Mouse (Mus musculus) hindbrain, embryonic 10.5 days (tissue): ENCODE results near the gene Prss56. TPM values are rescaled to one million over a fixed set of nuclear protein-coding genes. Genes with fewer than 3 reads are reported as not detected.

Experiments
- DNase-seq: peaks from one replicate; pipeline ENCODE4 v3.0.0-alpha.2; 2017; ENCODE audit warnings: low spot score
- H3K27ac ChIP-seq: fragments of 300-500 bp; sonication (generic); 2 replicates; pipeline ENCODE4 v1.5.1; 2016; ENCODE audit warnings: mild to moderate bottlenecking, moderate library complexity
- H3K27me3 ChIP-seq: fragments of 300-500 bp; sonication (generic); 2 replicates; pipeline ENCODE4 v1.6.1; 2016; ENCODE audit warnings: mild to moderate bottlenecking; ENCODE audit not compliant: poor library complexity, insufficient read depth, severe bottlenecking
- H3K36me3 ChIP-seq: fragments of 300-500 bp; sonication (generic); 2 replicates; pipeline ENCODE4 v1.6.1; 2016; ENCODE audit warnings: mild to moderate bottlenecking, moderate library complexity
- H3K4me1 ChIP-seq: fragments of 300-500 bp; sonication (generic); replicated peaks from 2 replicates; pipeline ENCODE4 v1.6.1; 2016; ENCODE audit warnings: mild to moderate bottlenecking
- H3K4me3 ChIP-seq: fragments of 300-500 bp; sonication (generic); 2 replicates; pipeline ENCODE4 v1.5.1; 2016; ENCODE audit warnings: mild to moderate bottlenecking, moderate library complexity
- H3K9me3 ChIP-seq: fragments of 300-500 bp; sonication (generic); 2 replicates; pipeline ENCODE4 v1.6.1; 2016; ENCODE audit warnings: mild to moderate bottlenecking, moderate library complexity
- WGBS: fragments of 180-500 bp; shearing (Covaris S2); methylation state at CpG from one replicate; pipeline ENCODE4 v1.1.7; 2016; 5-methylcytosine and 5-hydroxymethylcytosine counted together
- polyA plus RNA-seq: library from polyadenylated mRNA; unstranded; fragments of >200 nt; fragmentation: Nextera tagmentation; extraction: Ambion mirVana; gene quantifications from 2 replicates; pipeline ENCODE4 v1.2.1, GENCODE M21; 2016

Prss56 gene
- polyA plus RNA-seq, 1 experiment from 2014 or later, result 0.34 TPM

DNA sequence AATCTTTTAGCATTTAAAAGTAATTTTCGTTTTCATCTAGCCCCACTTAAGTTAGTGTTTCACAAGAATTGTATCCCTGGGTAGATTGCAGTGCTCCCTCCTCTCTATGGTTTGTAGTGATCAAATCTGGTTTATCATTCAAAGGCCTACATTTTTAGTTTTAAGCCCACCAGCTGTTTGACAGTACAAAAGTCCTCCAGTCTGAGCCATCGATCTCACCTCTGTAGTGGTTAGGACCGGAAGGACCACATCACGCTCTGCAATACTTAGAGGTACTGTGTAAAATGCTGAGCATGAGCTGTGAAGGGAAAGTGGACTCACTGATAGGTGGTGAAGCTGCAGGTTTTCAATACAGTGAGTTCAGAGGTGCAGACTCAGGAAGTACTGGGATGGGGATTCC lies 31.6 kb downstream of the Prss56 start:
- Histone ChIP-seq H3K4me3 (peak overlapping the region; percentile 75), H3K27ac (peak overlapping the region; percentile 99), H3K36me3 (peaks cover 30% of the 10 kb centered on the region), H3K27me3 (no peaks in the 10 kb centered on the region), H3K4me1 (peaks cover 32% of the 10 kb centered on the region), H3K9me3 (no peaks in the 10 kb centered on the region)
- DNase-seq, result no peak
- 47% methylated on average over 4 of the region's 4 CpGs for WGBS

DNA sequence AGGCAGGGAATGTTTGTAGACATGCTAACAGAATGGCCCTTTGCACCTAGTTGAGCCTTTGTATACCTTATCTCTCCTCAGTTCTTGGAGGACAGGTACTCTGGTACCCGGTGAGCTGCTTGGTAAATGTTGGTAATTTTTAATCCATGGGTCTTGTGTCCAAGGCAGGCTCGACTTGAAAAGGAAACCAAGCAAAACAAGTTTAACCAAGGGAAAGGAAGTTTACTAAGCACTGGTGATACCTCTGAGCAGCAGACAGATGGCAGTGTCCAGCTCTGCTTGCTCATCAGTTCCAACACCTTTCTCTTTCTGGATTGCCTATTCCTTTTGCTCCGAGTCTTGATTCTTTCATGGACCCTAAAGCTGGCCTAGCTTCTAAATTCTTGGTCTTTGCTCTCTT lies 34.8 kb downstream of the Prss56 start:
- no peak for DNase-seq
- 72% methylated on average over 3 of the region's 3 CpGs for WGBS
- H3K4me3 ChIP-seq, result no peak overlapping the region
- no peaks in the 10 kb centered on the region for H3K9me3 ChIP-seq
- H3K4me1 ChIP-seq, result peaks cover 30% of the 10 kb centered on the region
- peaks cover 62% of the 10 kb centered on the region for H3K36me3 ChIP-seq
- H3K27ac ChIP-seq, result no peak overlapping the region
- H3K27me3 ChIP-seq, result no peaks in the 10 kb centered on the region

DNA sequence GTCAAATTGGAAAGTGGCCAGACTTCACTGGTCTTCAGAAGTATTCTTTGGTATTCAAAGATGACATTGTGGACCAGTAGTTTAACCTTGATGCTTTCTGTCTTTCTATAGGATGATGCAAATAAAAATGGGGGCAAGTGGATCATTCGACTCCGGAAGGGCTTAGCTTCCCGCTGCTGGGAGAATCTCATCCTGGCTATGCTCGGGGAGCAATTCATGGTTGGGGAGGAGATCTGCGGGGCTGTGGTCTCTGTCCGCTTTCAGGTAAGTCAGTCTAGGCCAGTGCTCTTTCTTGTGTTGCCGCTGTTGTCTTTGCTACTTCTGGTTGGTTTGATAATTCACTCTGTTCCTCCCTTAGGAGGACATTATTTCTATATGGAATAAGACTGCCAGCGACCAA lies 42.6 kb downstream of the Prss56 start:
- no peaks in the 10 kb centered on the region for H3K4me1 ChIP-seq
- no peak for DNase-seq
- no peaks in the 10 kb centered on the region for H3K27me3 ChIP-seq
- no peaks in the 10 kb centered on the region for H3K9me3 ChIP-seq
- peaks cover 100% of the 10 kb centered on the region for H3K36me3 ChIP-seq
- no peak overlapping the region for H3K4me3 ChIP-seq
- 96% methylated on average over 8 of the region's 8 CpGs for WGBS
- no peak overlapping the region for H3K27ac ChIP-seq

DNA sequence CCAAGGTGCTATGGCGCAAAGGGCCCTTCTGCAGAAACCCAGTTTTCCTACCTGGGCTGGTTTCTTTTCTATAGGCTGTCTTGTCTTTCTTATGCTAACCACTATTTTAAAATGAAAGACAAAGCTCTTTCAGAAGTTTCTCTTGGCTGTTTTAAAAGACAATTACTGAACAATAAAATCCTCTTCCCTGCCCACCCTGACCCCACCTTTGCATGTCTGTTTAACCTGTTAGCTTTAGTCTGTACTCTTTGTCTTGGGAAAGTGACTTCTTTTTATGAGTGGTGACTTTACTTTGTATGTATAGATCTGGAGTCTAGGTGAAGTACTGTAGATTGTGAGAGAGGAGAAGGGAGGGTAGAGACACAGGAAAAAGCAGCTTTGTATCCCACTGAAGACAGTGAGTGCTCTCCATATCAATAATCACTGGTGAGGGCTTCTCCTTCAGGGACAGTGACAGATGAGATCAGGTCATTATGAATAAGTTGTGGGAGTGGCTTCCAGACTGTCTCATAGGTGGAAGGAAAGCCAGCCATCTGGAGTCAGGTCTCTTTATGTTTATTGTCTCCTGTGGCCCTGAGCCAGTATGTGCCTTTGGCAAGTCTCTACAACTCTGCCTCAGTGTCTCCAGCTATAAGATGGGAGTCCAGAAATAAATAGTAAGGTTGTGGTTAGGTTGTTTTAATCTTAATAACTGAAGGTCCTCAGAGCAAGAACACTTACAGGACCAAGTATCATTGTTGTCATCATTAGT lies 43.5 kb downstream of the Prss56 start:
- H3K27ac ChIP-seq, result no peak overlapping the region

DNA sequence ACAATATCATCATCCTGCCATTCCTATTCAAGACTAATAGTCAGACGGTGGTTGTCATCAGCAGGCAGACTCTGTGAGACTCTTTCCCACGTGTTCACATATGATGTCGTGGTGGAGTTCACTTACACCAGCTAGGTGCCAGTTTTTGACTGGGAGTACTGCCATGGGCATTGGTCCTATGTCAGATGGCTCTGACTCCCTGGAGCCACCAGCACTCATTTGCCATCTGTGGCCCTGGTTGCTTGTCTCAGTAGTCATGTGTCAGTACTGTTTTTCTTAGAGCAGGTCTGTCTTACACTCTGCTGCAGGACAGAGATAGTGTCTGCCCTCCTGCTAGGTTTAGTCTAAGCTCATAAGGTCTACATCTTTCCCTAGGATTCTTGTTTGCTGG lies 44.0 kb downstream of the Prss56 start:
- peaks cover 99% of the 10 kb centered on the region for H3K36me3 ChIP-seq
- WGBS, result 96% methylated on average over 3 of the region's 3 CpGs
- H3K27ac ChIP-seq, result no peak overlapping the region
- H3K4me3 ChIP-seq, result no peak overlapping the region
- no peaks in the 10 kb centered on the region for H3K27me3 ChIP-seq
- no peak for DNase-seq
- H3K4me1 ChIP-seq, result no peaks in the 10 kb centered on the region
- H3K9me3 ChIP-seq, result no peaks in the 10 kb centered on the region

More for the DNA sequence above, 43.5 kb downstream of the Prss56 start:
- DNase-seq, result no peak
- 100% methylated on average over 1 of the region's 1 CpGs for WGBS
- H3K4me1 ChIP-seq, result no peaks in the 10 kb centered on the region
- peaks cover 99% of the 10 kb centered on the region for H3K36me3 ChIP-seq
- H3K27me3 ChIP-seq, result no peaks in the 10 kb centered on the region
- H3K9me3 ChIP-seq, result no peaks in the 10 kb centered on the region
- no peak overlapping the region for H3K4me3 ChIP-seq

DNA sequence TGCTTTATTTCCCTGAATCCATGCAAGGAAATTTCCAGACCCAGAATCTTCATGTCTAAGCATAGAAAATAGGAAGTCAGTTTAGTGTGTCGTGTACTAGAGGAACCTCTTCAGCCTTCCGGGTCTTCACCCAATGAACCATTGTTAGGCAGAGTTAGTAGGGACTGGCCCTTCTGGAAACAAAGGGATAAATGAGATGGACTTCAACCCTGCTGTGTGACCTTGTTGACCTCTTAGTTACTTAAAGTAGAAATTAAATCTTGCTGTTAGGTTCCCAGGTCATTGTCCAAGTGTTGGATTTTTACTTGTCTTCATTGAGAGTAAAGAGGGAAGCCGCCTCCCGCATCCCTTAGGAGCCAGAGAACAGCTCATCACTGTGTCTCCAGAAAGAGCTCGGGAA lies 47.5 kb downstream of the Prss56 start:
- Histone ChIP-seq H3K27ac (no peak overlapping the region), H3K4me1 (no peaks in the 10 kb centered on the region), H3K36me3 (peaks cover 99% of the 10 kb centered on the region), H3K9me3 (no peaks in the 10 kb centered on the region), H3K4me3 (no peak overlapping the region), H3K27me3 (no peaks in the 10 kb centered on the region)
- WGBS, result 73% methylated on average over 5 of the region's 5 CpGs
- DNase-seq, result no peak

DNA sequence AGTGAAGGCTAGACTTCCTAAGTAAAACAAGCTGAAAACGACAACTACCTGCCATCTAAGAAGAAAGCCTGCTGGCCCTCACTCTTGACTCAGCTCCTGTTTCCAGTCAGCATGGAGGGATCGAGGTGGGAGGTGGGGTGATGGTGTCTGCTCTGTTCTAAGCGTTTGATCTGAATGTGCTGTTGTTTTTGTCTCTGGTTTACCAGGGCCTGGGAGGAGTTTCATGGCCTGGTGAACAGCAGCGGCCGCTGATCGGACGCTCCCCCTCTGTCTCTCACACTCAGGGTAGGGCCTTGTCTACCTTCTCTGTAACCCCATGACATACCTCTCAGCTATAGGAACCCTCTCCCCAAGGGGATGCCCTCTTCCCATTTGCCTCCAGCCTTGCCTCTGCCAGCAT lies 49.1 kb downstream of the Prss56 start:
- Histone ChIP-seq H3K4me3 (no peak overlapping the region), H3K4me1 (no peaks in the 10 kb centered on the region), H3K27ac (no peak overlapping the region), H3K27me3 (no peaks in the 10 kb centered on the region), H3K9me3 (no peaks in the 10 kb centered on the region), H3K36me3 (peaks cover 99% of the 10 kb centered on the region)
- WGBS, result 78% methylated on average over 7 of the region's 7 CpGs
- no peak for DNase-seq

Other genes with a start within 250 kb of the Prss56 start
- gene Alppl2, start 93.4 kb upstream of the Prss56 start, polyA plus RNA-seq, result not detected in 2 replicates
- not detected in 2 replicates for gene Alpi, start 81.7 kb upstream of the Prss56 start, polyA plus RNA-seq
- not detected in 2 replicates for gene Akp3, start 58.3 kb upstream of the Prss56 start, polyA plus RNA-seq
- 5.4 and 21.9 TPM in 2 replicates for gene Ecel1, start 26.8 kb upstream of the Prss56 start, polyA plus RNA-seq
- gene Chrnd, start 7.3 kb downstream of the Prss56 start, polyA plus RNA-seq, result 0.10 TPM in 1 of 2 replicates, not detected in the other
- 0.37 and 1.3 TPM in 2 replicates for gene Chrng, start 21.3 kb downstream of the Prss56 start, polyA plus RNA-seq
- 172 and 173 TPM in 2 replicates for gene Eif4e2, start 30.6 kb downstream of the Prss56 start, polyA plus RNA-seq
- 0.14 and 0.49 TPM in 2 replicates for gene Efhd1, start 81.0 kb downstream of the Prss56 start, polyA plus RNA-seq
- 46.1 and 48.1 TPM in 2 replicates for gene Gigyf2, start 143.7 kb downstream of the Prss56 start, polyA plus RNA-seq
- 1.1 and 5.0 TPM in 2 replicates for gene Kcnj13, start 211.4 kb downstream of the Prss56 start, polyA plus RNA-seq